Mouse (Mus musculus) forebrain, embryonic 11.5 days (tissue): ENCODE results near the gene Ahcyl1. TPM values are rescaled to one million over a fixed set of nuclear protein-coding genes. Genes with fewer than 3 reads are reported as not detected.
"Not testable (repeated sequence)": the region's sequence is repeated elsewhere in the genome, so short reads cannot be mapped to it uniquely, and the experiment has no call there.

Experiments
- ATAC-seq: fragments of 200-750 bp; cut with Nextera tagmentation; replicated peaks from 2 replicates; pipeline ENCODE4 v1.8.0; 2017; ENCODE audit warnings: moderate TSS enrichment; ENCODE audit not compliant: low FRiP score
- DNase-seq: peaks from one replicate; pipeline ENCODE4 v3.0.0-alpha.2; 2017; ENCODE audit warnings: low spot score
- H3K27ac ChIP-seq: fragments of 300-500 bp; sonication (generic); 2 replicates; pipeline ENCODE4 v1.5.1; 2014; ENCODE audit warnings: low read depth, low read length
- H3K27me3 ChIP-seq: fragments of 300-500 bp; sonication (generic); 2 replicates; pipeline ENCODE4 v1.6.1; 2014; ENCODE audit warnings: mild to moderate bottlenecking, low read length, mixed read lengths; ENCODE audit not compliant: control insufficient read depth, insufficient read depth
- H3K36me3 ChIP-seq: fragments of 300-500 bp; sonication (generic); 2 replicates; pipeline ENCODE4 v1.6.1; 2014; ENCODE audit warnings: mild to moderate bottlenecking, low read length, moderate library complexity, mixed read lengths; ENCODE audit not compliant: control insufficient read depth, insufficient read depth
- H3K4me1 ChIP-seq: fragments of 300-500 bp; sonication (generic); replicated peaks from 2 replicates; pipeline ENCODE4 v1.6.1; 2014; ENCODE audit warnings: low read length, mixed read lengths; ENCODE audit not compliant: control insufficient read depth, insufficient read depth
- H3K4me2 ChIP-seq: fragments of 300-500 bp; sonication (generic); 2 replicates; pipeline ENCODE4 v1.6.1; 2014; ENCODE audit warnings: low read depth, mild to moderate bottlenecking, low read length, moderate library complexity, mixed read lengths; ENCODE audit not compliant: severe bottlenecking
- H3K4me3 ChIP-seq: fragments of 300-500 bp; sonication (generic); 2 replicates; pipeline ENCODE4 v1.5.1; 2014; ENCODE audit warnings: low read depth, low read length
- H3K9ac ChIP-seq: fragments of 300-500 bp; sonication (generic); 2 replicates; pipeline ENCODE4 v1.6.1; 2014; ENCODE audit warnings: low read length
- H3K9me3 ChIP-seq: fragments of 300-500 bp; sonication (generic); 2 replicates; pipeline ENCODE4 v1.6.1; 2016; ENCODE audit warnings: low read length, mixed read lengths; ENCODE audit not compliant: control insufficient read depth
- WGBS: fragments of 180-500 bp; shearing (Covaris S2); extraction: QIAGEN DNeasy Blood & Tissue Kit; methylation state at CpG from one replicate; pipeline ENCODE4 v1.1.7; 2014; 5-methylcytosine and 5-hydroxymethylcytosine counted together
- polyA plus RNA-seq: library from polyadenylated mRNA; unstranded; fragments of >200 nt; fragmentation: Nextera tagmentation; extraction: Ambion mirVana; gene quantifications from 2 replicates; pipeline ENCODE4 v1.2.1, GENCODE M21; 2014

Gene Ahcyl1
- polyA plus RNA-seq, 1 experiment from 2014 or later = 122 TPM

DNA sequence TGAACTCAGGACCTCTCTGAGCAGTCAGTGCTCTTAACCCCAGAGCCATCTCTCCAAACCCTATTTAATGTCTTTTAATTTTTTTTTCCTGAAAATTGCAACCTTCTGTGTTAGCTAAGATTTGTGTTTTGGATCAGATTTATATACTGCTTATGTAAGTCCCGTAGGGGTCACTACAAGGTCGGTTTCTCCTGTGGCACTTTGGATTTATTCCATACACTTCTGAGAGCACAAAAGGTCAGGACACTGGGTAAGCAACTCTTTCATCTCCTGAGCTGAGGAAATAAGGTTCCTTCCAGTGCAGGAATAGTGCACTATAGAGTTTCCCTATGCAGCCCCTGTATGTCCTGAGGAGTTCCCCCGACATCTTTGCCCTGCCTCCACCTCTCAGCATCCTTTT lies 40.9 kb downstream of the Ahcyl1 start:
- DNase-seq (no peak), ATAC-seq (no peak)
- Histone ChIP-seq H3K4me1 (no peaks in the 10 kb centered on the region), H3K36me3 (peaks cover 3% of the 10 kb centered on the region; the same call in 1 of the 2 replicates), H3K9ac (no peak overlapping the region), H3K27me3 (no peaks in the 10 kb centered on the region), H3K9me3 (no peaks in the 10 kb centered on the region), H3K27ac (no peak overlapping the region), H3K4me3 (no peak overlapping the region), H3K4me2 (no peak overlapping the region)
- 89% methylated on average over 3 of the region's 3 CpGs for whole genome bisulfite sequencing

DNA sequence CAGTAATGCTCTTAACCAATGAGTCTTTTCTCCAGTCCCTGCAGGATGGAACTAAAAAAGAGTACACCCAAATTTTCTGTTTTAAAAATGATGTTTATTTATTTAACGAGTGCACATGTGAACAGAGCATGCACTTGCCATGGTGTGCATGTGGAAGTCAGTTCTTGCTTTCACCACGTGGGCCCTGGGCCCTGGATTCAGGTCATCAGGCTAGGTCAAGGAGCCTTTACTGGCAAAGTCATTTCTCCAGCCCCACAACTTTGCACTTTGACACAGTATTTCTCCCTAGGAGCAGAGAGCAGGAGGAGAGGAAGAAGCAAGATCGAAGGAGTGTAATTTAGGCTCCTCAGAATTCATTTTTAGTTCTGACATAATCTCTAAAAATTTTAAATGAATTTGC lies 41.5 kb downstream of the Ahcyl1 start:
- DNase-seq (no peak), ATAC-seq (no peak)
- Histone ChIP-seq H3K27ac (no peak overlapping the region), H3K9ac (no peak overlapping the region), H3K27me3 (no peaks in the 10 kb centered on the region), H3K4me3 (no peak overlapping the region), H3K4me1 (no peaks in the 10 kb centered on the region), H3K9me3 (no peaks in the 10 kb centered on the region), H3K36me3 (no peaks in the 10 kb centered on the region), H3K4me2 (no peak overlapping the region)
- 86% methylated on average over 3 of the region's 3 CpGs for WGBS

DNA sequence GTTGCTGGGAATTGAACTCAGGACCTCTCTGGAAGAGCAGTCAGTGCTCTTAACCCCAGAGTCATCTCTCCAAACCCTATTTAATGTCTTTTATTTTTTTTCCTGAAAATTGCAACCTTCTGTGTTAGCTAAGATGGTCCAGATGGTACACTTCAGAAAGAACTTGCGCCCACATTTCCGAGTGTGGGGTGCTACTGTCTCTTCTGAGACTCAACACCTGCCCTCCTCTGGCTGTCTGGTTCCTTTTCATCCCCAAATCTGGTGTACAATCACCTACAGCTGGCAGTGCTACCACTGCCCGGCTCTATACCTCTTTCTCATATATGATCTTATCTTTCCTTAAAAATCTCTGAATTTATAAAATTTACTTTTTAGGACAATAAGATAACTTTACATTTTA lies 43.4 kb downstream of the Ahcyl1 start:
- H3K36me3 ChIP-seq = no peaks in the 10 kb centered on the region
- 93% methylated on average over 3 of the region's 3 CpGs for WGBS
- no peaks in the 10 kb centered on the region for H3K27me3 ChIP-seq
- ATAC-seq (no peak), DNase-seq (no peak)
- H3K9me3 ChIP-seq = no peaks in the 10 kb centered on the region
- H3K4me2 ChIP-seq = no peak overlapping the region
- H3K4me3 ChIP-seq = no peak overlapping the region
- H3K9ac ChIP-seq = no peak overlapping the region
- no peaks in the 10 kb centered on the region for H3K4me1 ChIP-seq
- H3K27ac ChIP-seq = no peak overlapping the region

- not testable (repeated sequence) for H3K27me3 ChIP-seq, DNase-seq, H3K9ac ChIP-seq, H3K27ac ChIP-seq, H3K4me1 ChIP-seq, H3K4me3 ChIP-seq, ATAC-seq, H3K36me3 ChIP-seq, H3K4me2 ChIP-seq, H3K9me3 ChIP-seq
- 86% methylated on average over 5 of the region's 5 CpGs for WGBS
Observed at GRCm38 (mm10) chr3:107650276-107650675, 46.1 kb downstream of the Ahcyl1 start.

GRCm38 (mm10) chr3:107646947-107647346 lies 49.4 kb downstream of the Ahcyl1 start:
- Histone ChIP-seq H3K9me3 (no peaks in the 10 kb centered on the region), H3K27ac (no peak overlapping the region), H3K4me3 (no peak overlapping the region), H3K4me2 (no peak overlapping the region), H3K4me1 (no peaks in the 10 kb centered on the region), H3K36me3 (no peaks in the 10 kb centered on the region), H3K27me3 (no peaks in the 10 kb centered on the region), H3K9ac (no peak overlapping the region)
- 92% methylated on average over 3 of the region's 3 CpGs for WGBS
- DNase-seq (no peak), ATAC-seq (no peak)

DNA sequence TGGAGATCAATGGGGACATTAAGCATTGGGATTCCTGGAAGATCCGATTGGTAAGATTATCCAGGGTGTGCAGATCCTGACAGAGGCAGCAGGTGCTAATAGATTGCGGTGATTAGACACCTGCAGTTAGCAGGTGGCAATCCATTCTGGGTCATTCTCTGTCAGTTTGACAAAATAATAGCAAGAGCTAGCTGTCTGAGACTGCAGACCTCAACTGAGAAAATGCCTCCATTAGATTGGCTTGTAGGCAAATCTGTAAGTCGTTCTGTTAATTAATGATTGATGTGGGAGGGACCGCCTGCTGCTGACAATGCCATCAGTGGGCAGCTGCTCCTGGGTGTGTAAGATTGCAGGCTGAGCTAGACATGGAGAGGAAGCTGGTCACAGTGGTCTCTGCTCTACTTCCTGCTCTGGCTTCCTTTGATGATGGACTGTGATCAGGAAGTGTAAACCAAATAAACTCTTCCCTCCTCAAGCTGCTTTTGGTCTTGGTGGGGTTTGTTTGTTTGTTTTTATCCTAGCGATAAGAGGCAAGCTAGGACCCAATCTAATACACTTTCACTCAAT lies 58.7 kb downstream of the Ahcyl1 start:
- H3K4me1 ChIP-seq = no peaks in the 10 kb centered on the region
- H3K36me3 ChIP-seq = no peaks in the 10 kb centered on the region
- H3K27me3 ChIP-seq = no peaks in the 10 kb centered on the region
- WGBS = 66% methylated on average over 5 of the region's 5 CpGs
- H3K9ac ChIP-seq = no peak overlapping the region
- ATAC-seq (no peak), DNase-seq (no peak)
- H3K9me3 ChIP-seq = no peaks in the 10 kb centered on the region
- H3K27ac ChIP-seq = no peak overlapping the region
- no peak overlapping the region for H3K4me3 ChIP-seq
- H3K4me2 ChIP-seq = no peak overlapping the region

DNA sequence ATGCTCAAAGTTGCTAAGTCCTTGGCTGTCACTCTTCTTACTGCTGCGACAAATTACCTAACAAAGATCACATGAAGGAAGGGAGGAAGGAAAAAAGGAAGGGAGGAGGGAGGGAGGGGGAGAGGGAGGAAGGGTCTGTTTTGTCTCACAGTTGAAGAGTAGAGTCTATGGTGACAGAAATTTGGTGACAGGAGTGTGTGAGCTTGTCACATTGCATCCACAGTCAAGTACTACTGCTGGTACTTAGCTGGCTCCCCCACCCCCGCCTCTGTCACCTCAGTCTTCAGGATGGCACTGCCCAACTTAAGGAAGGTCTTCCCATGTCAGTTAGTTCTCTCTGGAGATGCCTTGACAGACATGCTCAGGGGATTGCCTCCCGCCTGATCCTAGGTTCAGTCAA lies 60.1 kb downstream of the Ahcyl1 start:
- Histone ChIP-seq H3K4me2 (no peak overlapping the region), H3K36me3 (no peaks in the 10 kb centered on the region), H3K9ac (no peak overlapping the region), H3K27ac (no peak overlapping the region), H3K4me1 (no peaks in the 10 kb centered on the region), H3K9me3 (no peaks in the 10 kb centered on the region), H3K4me3 (no peak overlapping the region), H3K27me3 (no peaks in the 10 kb centered on the region)
- DNase-seq (no peak), ATAC-seq (no peak)
- 77% methylated on average over 3 of the region's 3 CpGs for WGBS

GRCm38 (mm10) chr3:107635836-107636235 lies 60.5 kb downstream of the Ahcyl1 start:
- no peak for DNase-seq
- Histone ChIP-seq H3K4me2 (no peak overlapping the region), H3K36me3 (no peaks in the 10 kb centered on the region), H3K4me3 (no peak overlapping the region), H3K9me3 (no peaks in the 10 kb centered on the region), H3K27me3 (no peaks in the 10 kb centered on the region), H3K27ac (no peak overlapping the region), H3K9ac (no peak overlapping the region), H3K4me1 (no peaks in the 10 kb centered on the region)
- no peak for ATAC-seq
- 68% methylated on average over 8 of the region's 8 CpGs for WGBS

- DNase-seq = no peak
- H3K4me1 ChIP-seq = no peaks in the 10 kb centered on the region
- no peaks in the 10 kb centered on the region for H3K36me3 ChIP-seq
- no peak overlapping the region for H3K9ac ChIP-seq
- no peak for ATAC-seq
- H3K4me2 ChIP-seq = no peak overlapping the region
- no peak overlapping the region for H3K4me3 ChIP-seq
- WGBS = 94% methylated on average over 9 of the region's 9 CpGs
- no peak overlapping the region for H3K27ac ChIP-seq
- H3K27me3 ChIP-seq = no peaks in the 10 kb centered on the region
- no peaks in the 10 kb centered on the region for H3K9me3 ChIP-seq
Observed at GRCm38 (mm10) chr3:107633906-107634305, 62.5 kb downstream of the Ahcyl1 start.
